Mouse (Mus musculus) adrenal gland, postnatal 36 days (tissue): ENCODE data around the gene Rpl27. TPM values are rescaled to one million over a fixed set of nuclear protein-coding genes. Genes with fewer than 3 reads are reported as not detected.

ENCODE experiments used
- microRNA-seq: library from miRNA; unstranded; fragments of <30 nt; microRNA quantifications from one replicate; pipeline ENCODE4 v1.2.0, GENCODE M21; 2021
- total RNA-seq, 2 experiments: library from RNA; stranded (reverse); gene quantifications; 2 replicates each; pipeline ENCODE4 v1.2.3; 2021

Gene Rpl27
- total RNA-seq, 2 experiments from 2014 or later, result 77.7 to 94.3 TPM

Small RNA genes within 50 kb of the gene (microRNA-seq; reads per million reads assigned to microRNA genes)
- 1.00 reads per million for gene Mir6929

Other genes starting within 250 kb of the Rpl27 start
- gene Ezh1, start 215.8 kb upstream of the Rpl27 start, total RNA-seq, result 10 to 100 TPM; 30.0 to 37.7 TPM
- 10 to 100 TPM; 39.5 to 61.8 TPM for gene Ramp2, start 196.3 kb upstream of the Rpl27 start, total RNA-seq
- gene Vps25, start 188.6 kb upstream of the Rpl27 start, total RNA-seq, result 100 to 1,000 TPM in 1 of 2 experiments, 10 to 100 TPM in 1; 90.6 to 121 TPM
- 1 to 10 TPM; 1.5 to 2.5 TPM for gene Wnk4, start 181.7 kb upstream of the Rpl27 start, total RNA-seq
- under 1 TPM; 0.23 to 0.26 TPM for gene Cntd1, start 163.3 kb upstream of the Rpl27 start, total RNA-seq
- 10 to 100 TPM; 69.2 to 75.4 TPM for gene Coa3, start 163.2 kb upstream of the Rpl27 start, total RNA-seq
- gene Becn1, start 140.0 kb upstream of the Rpl27 start, total RNA-seq, result 100 to 1,000 TPM; 150 to 159 TPM
- 100 to 1,000 TPM; 122 to 145 TPM for gene Psme3, start 126.1 kb upstream of the Rpl27 start, total RNA-seq
- gene Aoc2, start 117.2 kb upstream of the Rpl27 start, total RNA-seq, result 1 to 10 TPM; 4.6 to 7.1 TPM
- gene Aoc3, start 111.7 kb upstream of the Rpl27 start, total RNA-seq, result 10 to 100 TPM; 40.4 to 67.8 TPM
- gene G6pc, start 74.7 kb upstream of the Rpl27 start, total RNA-seq, result 1 to 10 TPM; 2.9 to 6.4 TPM
- gene Aarsd1, start 24.7 kb upstream of the Rpl27 start, total RNA-seq, result 10 to 100 TPM; 30.1 to 35.2 TPM
- gene Gm27029, start 17.5 kb upstream of the Rpl27 start, total RNA-seq, result 1 to 10 TPM; 2.6 to 5.6 TPM
- 10 to 100 TPM; 24.1 to 26.7 TPM for gene Rundc1, start 17.2 kb upstream of the Rpl27 start, total RNA-seq
- gene Ptges3l, start 17.0 kb upstream of the Rpl27 start, total RNA-seq, result 1 to 10 TPM; 2.6 to 3.4 TPM
- gene Ifi35, start 6.1 kb downstream of the Rpl27 start, total RNA-seq, result 10 to 100 TPM; 39.1 to 41.8 TPM
- gene Rnd2, start 22.7 kb downstream of the Rpl27 start, total RNA-seq, result 10 to 100 TPM; 10.2 to 11.6 TPM
- 100 to 1,000 TPM; 123 to 141 TPM for gene Vat1, start 23.9 kb downstream of the Rpl27 start, total RNA-seq
- gene Brca1, start 109.7 kb downstream of the Rpl27 start, total RNA-seq, result 1 to 10 TPM; 2.4 to 2.9 TPM
- gene Nbr1, start 109.9 kb downstream of the Rpl27 start, total RNA-seq, result 100 to 1,000 TPM; 128 to 134 TPM
- gene Tmem106a, start 139.9 kb downstream of the Rpl27 start, total RNA-seq, result 10 to 100 TPM; 10.9 to 11.1 TPM
- not detected for gene Gm11634, start 157.0 kb downstream of the Rpl27 start, total RNA-seq
- 10 to 100 TPM; 24.0 to 31.6 TPM for gene Rdm1, start 184.9 kb downstream of the Rpl27 start, total RNA-seq
- gene Arl4d, start 223.2 kb downstream of the Rpl27 start, total RNA-seq, result 10 to 100 TPM; 11.4 to 12.5 TPM